Mouse (Mus musculus): ENCODE results near the gene S1pr2. TPM values are rescaled to one million over a fixed set of nuclear protein-coding genes. Genes with fewer than 3 reads are reported as not detected.
A peak's percentile ranks its signal among the peaks of the same experiment; 100 is the strongest.
"Not testable (repeated sequence)": the region's sequence is repeated elsewhere in the genome, so short reads cannot be mapped to it uniquely, and the experiment has no call there.

S1pr2 gene
- polyA plus RNA-seq, 1 experiment from 2014 or later, result 9.5 TPM

- no peaks in the 10 kb centered on the region for H3K9me3 ChIP-seq
- no peak for ATAC-seq
- peaks cover 42% of the 10 kb centered on the region for H3K27me3 ChIP-seq
- no peak overlapping the region for H3K4me3 ChIP-seq (replicated peaks)
- peaks cover 27% of the 10 kb centered on the region for H3K36me3 ChIP-seq
- H3K4me2 ChIP-seq (replicated peaks), result no peak overlapping the region
- WGBS, result 74% methylated on average over 5 of the region's 5 CpGs
- no peak overlapping the region for H3K9ac ChIP-seq (replicated peaks)
- peaks cover 10% of the 10 kb centered on the region for H3K4me1 ChIP-seq (replicated peaks)
- H3K27ac ChIP-seq, result no peak overlapping the region
Observed at GRCm38 (mm10) chr9:21011846-21012312, 35.3 kb upstream of the S1pr2 start.

GRCm38 (mm10) chr9:21010939-21011541 is 34.5 kb upstream of the S1pr2 start:
- 75% methylated on average over 9 of the region's 9 CpGs for WGBS
- ATAC-seq, result not testable (repeated sequence)

GRCm38 (mm10) chr9:21010362-21010761 is 33.8 kb upstream of the S1pr2 start:
- Histone ChIP-seq H3K4me2 (replicated peaks) (no peak overlapping the region), H3K9me3 (no peaks in the 10 kb centered on the region), H3K27me3 (peaks cover 26% of the 10 kb centered on the region), H3K9ac (replicated peaks) (no peak overlapping the region), H3K4me1 (replicated peaks) (peaks cover 4% of the 10 kb centered on the region), H3K27ac (no peak overlapping the region), H3K36me3 (peaks cover 42% of the 10 kb centered on the region), H3K4me3 (replicated peaks) (no peak overlapping the region)
- WGBS, result 78% methylated on average over 2 of the region's 2 CpGs
- no peak for ATAC-seq

More at GRCm38 (mm10) chr9:21010939-21011541, 34.5 kb upstream of the S1pr2 start:
- H3K4me3 ChIP-seq (replicated peaks); H3K9ac ChIP-seq (replicated peaks); H3K27ac ChIP-seq; H3K9me3 ChIP-seq; H3K4me2 ChIP-seq (replicated peaks): not testable (repeated sequence)
- H3K4me1 ChIP-seq (replicated peaks), result peaks cover 10% of the 10 kb centered on the region
- peaks cover 33% of the 10 kb centered on the region for H3K27me3 ChIP-seq
- peaks cover 35% of the 10 kb centered on the region for H3K36me3 ChIP-seq

GRCm38 (mm10) chr9:21008007-21008406 is 31.4 kb upstream of the S1pr2 start:
- H3K36me3 ChIP-seq, result peaks cover 51% of the 10 kb centered on the region
- H3K9me3 ChIP-seq, result no peaks in the 10 kb centered on the region
- ATAC-seq, result no peak
- H3K9ac ChIP-seq (replicated peaks), result no peak overlapping the region
- H3K4me3 ChIP-seq (replicated peaks), result no peak overlapping the region
- H3K4me1 ChIP-seq (replicated peaks), result peaks cover 12% of the 10 kb centered on the region
- 81% methylated on average over 7 of the region's 7 CpGs for WGBS
- H3K4me2 ChIP-seq (replicated peaks), result no peak overlapping the region
- H3K27ac ChIP-seq, result no peak overlapping the region
- peaks cover 6% of the 10 kb centered on the region; the same call in 1 of the 2 replicates for H3K27me3 ChIP-seq

- no peak overlapping the region for H3K27ac ChIP-seq
- ATAC-seq, result no peak
- H3K4me1 ChIP-seq (replicated peaks), result peaks cover 12% of the 10 kb centered on the region
- no peaks in the 10 kb centered on the region for H3K9me3 ChIP-seq
- H3K9ac ChIP-seq (replicated peaks), result no peak overlapping the region
- no peak overlapping the region for H3K4me3 ChIP-seq (replicated peaks)
- H3K27me3 ChIP-seq, result peaks cover 6% of the 10 kb centered on the region; the same call in 1 of the 2 replicates
- 93% methylated on average over 10 of the region's 10 CpGs for WGBS
- H3K36me3 ChIP-seq, result peaks cover 51% of the 10 kb centered on the region
- no peak overlapping the region for H3K4me2 ChIP-seq (replicated peaks)
Observed at GRCm38 (mm10) chr9:21007313-21007952, 30.9 kb upstream of the S1pr2 start.

- Histone ChIP-seq H3K36me3 (peaks cover 34% of the 10 kb centered on the region), H3K27me3 (no peaks in the 10 kb centered on the region), H3K9ac (replicated peaks) (peak within 1 kb of the TSS; percentile 89), H3K27ac (peak within 1 kb of the TSS; percentile 78), H3K4me3 (replicated peaks) (peak within 1 kb of the TSS; percentile 87), H3K4me2 (replicated peaks) (peak within 1 kb of the TSS; percentile 87), H3K4me1 (replicated peaks) (peaks cover 15% of the 10 kb centered on the region), H3K9me3 (no peaks in the 10 kb centered on the region)
- peak; percentile 91 for ATAC-seq
- WGBS, result under 1% methylated on average over 72 of the region's 72 CpGs
Observed at GRCm38 (mm10) chr9:21002627-21003551, 26.3 kb upstream of the S1pr2 start, which contains the start of gene Mrpl4. TSS of gene Mrpl4 (plus strand) at chr9:21002738.

- ATAC-seq, result peak; percentile 67
- H3K4me2 ChIP-seq (replicated peaks), result peak overlapping the region; percentile 87
- peak overlapping the region; percentile 87 for H3K4me3 ChIP-seq (replicated peaks)
- peak overlapping the region; percentile 89 for H3K9ac ChIP-seq (replicated peaks)
- peaks cover 28% of the 10 kb centered on the region for H3K36me3 ChIP-seq
- WGBS, result 17% methylated on average over 7 of the region's 7 CpGs
- peak overlapping the region; percentile 78 for H3K27ac ChIP-seq
- no peaks in the 10 kb centered on the region for H3K27me3 ChIP-seq
- H3K4me1 ChIP-seq (replicated peaks), result peaks cover 15% of the 10 kb centered on the region
- H3K9me3 ChIP-seq, result no peaks in the 10 kb centered on the region
Observed at GRCm38 (mm10) chr9:21002270-21002626, 25.7 kb upstream of the S1pr2 start.

GRCm38 (mm10) chr9:21001651-21002200 is 25.1 kb upstream of the S1pr2 start:
- peaks cover 22% of the 10 kb centered on the region for H3K36me3 ChIP-seq
- no peak overlapping the region for H3K4me3 ChIP-seq (replicated peaks)
- 81% methylated on average over 6 of the region's 6 CpGs for WGBS
- no peaks in the 10 kb centered on the region for H3K27me3 ChIP-seq
- peak; percentile 3 for ATAC-seq
- no peaks in the 10 kb centered on the region for H3K9me3 ChIP-seq
- H3K27ac ChIP-seq, result no peak overlapping the region
- H3K4me2 ChIP-seq (replicated peaks), result peak overlapping the region; percentile 87; the same call in 1 of the 2 replicates
- no peak overlapping the region for H3K9ac ChIP-seq (replicated peaks)
- peaks cover 15% of the 10 kb centered on the region for H3K4me1 ChIP-seq (replicated peaks)

- no peak overlapping the region for H3K27ac ChIP-seq
- ATAC-seq, result no peak
- H3K27me3 ChIP-seq, result no peaks in the 10 kb centered on the region
- no peaks in the 10 kb centered on the region for H3K9me3 ChIP-seq
- no peak overlapping the region for H3K4me2 ChIP-seq (replicated peaks)
- no peak overlapping the region for H3K9ac ChIP-seq (replicated peaks)
- peaks cover 15% of the 10 kb centered on the region for H3K4me1 ChIP-seq (replicated peaks)
- no peak overlapping the region for H3K4me3 ChIP-seq (replicated peaks)
- H3K36me3 ChIP-seq, result peaks cover 14% of the 10 kb centered on the region
Observed at GRCm38 (mm10) chr9:21000811-21001210, 24.2 kb upstream of the S1pr2 start.

- ATAC-seq; H3K4me2 ChIP-seq (replicated peaks); H3K4me1 ChIP-seq (replicated peaks); H3K9me3 ChIP-seq; H3K9ac ChIP-seq (replicated peaks); H3K4me3 ChIP-seq (replicated peaks); H3K36me3 ChIP-seq; H3K27ac ChIP-seq; H3K27me3 ChIP-seq: not testable (repeated sequence)
- WGBS, result 65% methylated on average over 1 of the region's 1 CpGs
Observed at GRCm38 (mm10) chr9:20998337-20998736, 21.8 kb upstream of the S1pr2 start.

- Histone ChIP-seq H3K9ac (replicated peaks) (no peak overlapping the region), H3K4me2 (replicated peaks) (no peak overlapping the region), H3K27ac (no peak overlapping the region), H3K9me3 (no peaks in the 10 kb centered on the region), H3K27me3 (no peaks in the 10 kb centered on the region), H3K4me1 (replicated peaks) (no peaks in the 10 kb centered on the region), H3K36me3 (no peaks in the 10 kb centered on the region), H3K4me3 (replicated peaks) (no peak overlapping the region)
- no peak for ATAC-seq
- WGBS, result 90% methylated on average over 8 of the region's 8 CpGs
Observed at GRCm38 (mm10) chr9:20997065-20997464, 20.5 kb upstream of the S1pr2 start.

Data from midbrain, embryonic 13.5 days (tissue).